ENCODE assay signal across 21 mouse cellular contexts in genomic region chr17:13781948-13782347, GRCm38 (mm10). TPM values are rescaled to one million over a fixed set of nuclear protein-coding genes. Genes with fewer than 3 reads are reported as not detected.
A peak's percentile ranks its signal among the peaks of the same experiment; 100 is the strongest.
DNase-seq lines count a peak whose midpoint lies in the region; ATAC-seq and TF ChIP-seq lines count a peak whose summit lies in the region.
"Had no signal": no experiment of that assay in that cellular context is flagged by ENCODE, and none has a peak within 500 bp of the region (broad histone marks: within the 10 kb centered on the region; RNA-seq: fewer than 3 reads in every experiment).

No protein-coding gene starts in this region.

- ATAC-seq in hindbrain, embryonic 14.5 days (ENCODE audit: low FRiP score): peak; percentile 24; the same call in 1 of the 2 replicates
- no peak for ATAC-seq in hindbrain, embryonic 12.5 days (ENCODE audit: low FRiP score)
- no peak for ATAC-seq in stomach, postnatal 0 days (ENCODE audit: low FRiP score, low TSS enrichment)
- ATAC-seq: CD4-positive, CD25-positive, alpha-beta regulatory T cell, adult 4 months; Patski had no signal

- WGBS in hindbrain, embryonic 14.5 days: 88% methylated on average over 5 of the region's 5 CpGs
- 90% methylated on average over 5 of the region's 5 CpGs for WGBS in hindbrain, embryonic 12.5 days
- 90% methylated on average over 5 of the region's 5 CpGs for WGBS in stomach, postnatal 0 days

- H3K4me1 ChIP-seq in hindbrain, embryonic 14.5 days (replicated peaks; ENCODE audit: control insufficient read depth, insufficient read depth, low read length): no peaks in the 10 kb centered on the region
- no peaks in the 10 kb centered on the region; the same call in 1 of the 2 replicates for H3K4me1 ChIP-seq in hindbrain, embryonic 12.5 days
- no peaks in the 10 kb centered on the region for H3K4me1 ChIP-seq in stomach, postnatal 0 days (replicated peaks; ENCODE audit: control insufficient read depth, insufficient read depth)
- H3K4me1 ChIP-seq: limb, embryonic 15.5 days; liver, embryonic 15.5 days; midbrain, embryonic 10.5 days had no signal

- no peaks in the 10 kb centered on the region for H3K9me3 ChIP-seq in hindbrain, embryonic 14.5 days (ENCODE audit: control insufficient read depth, low read length)
- H3K9me3 ChIP-seq in hindbrain, embryonic 12.5 days (replicated peaks): no peaks in the 10 kb centered on the region
- no peaks in the 10 kb centered on the region for H3K9me3 ChIP-seq in stomach, postnatal 0 days (ENCODE audit: control insufficient read depth, low read length)
- H3K9me3 ChIP-seq: limb, embryonic 15.5 days; liver, embryonic 15.5 days; midbrain, embryonic 10.5 days had no signal

- no peak overlapping the region for H3K27ac ChIP-seq in hindbrain, embryonic 14.5 days
- H3K27ac ChIP-seq in hindbrain, embryonic 12.5 days: no peak overlapping the region
- no peak overlapping the region for H3K27ac ChIP-seq in stomach, postnatal 0 days (replicated peaks)
- H3K27ac ChIP-seq: forebrain, embryonic 10.5 days; limb, embryonic 15.5 days; liver, embryonic 15.5 days; macrophage; midbrain, embryonic 10.5 days had no signal

- no peak for TF ChIP-seq POLR2A in brain, embryonic 14.5 days (IDR thresholded peaks at IDR 0.05; ENCODE audit: borderline replicate concordance, extremely low read depth, insufficient read depth, insufficient read length, poor library complexity, severe bottlenecking)

- no peak overlapping the region for H3K4me3 ChIP-seq in hindbrain, embryonic 14.5 days (replicated peaks; ENCODE audit: low read length)
- H3K4me3 ChIP-seq in hindbrain, embryonic 12.5 days: no peak overlapping the region
- H3K4me3 ChIP-seq in stomach, postnatal 0 days (ENCODE audit: low read depth, low read length): no peak overlapping the region
- H3K4me3 ChIP-seq: forebrain, embryonic 10.5 days; limb, embryonic 15.5 days; liver, embryonic 15.5 days; midbrain, embryonic 10.5 days had no signal

- DNase-seq in hindbrain, embryonic 14.5 days (ENCODE audit: low spot score): no peak
- DNase-seq in brain, embryonic 14.5 days (ENCODE audit: low read depth): peak; percentile 65
- peak; percentile 57 to 77 for DNase-seq in cerebellum, adult 18-20 months
- peak; percentile 56 to 63 for DNase-seq in cerebellum, postnatal 25 days
- DNase-seq in B cell, adult 2 months: no peak
- DNase-seq in stomach, postnatal 0 days (ENCODE audit: low spot score): no peak
- DNase-seq: adrenal gland, postnatal 10 days; embryo, embryonic 11 days; gastrocnemius, postnatal 25 days; kidney, adult 2 months; kidney, postnatal 10 days; retina, postnatal 1 day; thymus, postnatal 14 days had no signal

- H3K9ac ChIP-seq in hindbrain, embryonic 14.5 days: no peak overlapping the region
- no peak overlapping the region for H3K9ac ChIP-seq in hindbrain, embryonic 12.5 days
- H3K9ac ChIP-seq in stomach, postnatal 0 days (ENCODE audit: low read length): no peak overlapping the region
- H3K9ac ChIP-seq: limb, embryonic 15.5 days; liver, embryonic 15.5 days had no signal

- TF ChIP-seq CTCF in brain, embryonic 14.5 days (IDR thresholded peaks at IDR 0.05; ENCODE audit: borderline replicate concordance, extremely low read depth, insufficient read depth, insufficient read length): no peak
- no peak for TF ChIP-seq CTCF in stomach, postnatal 0 days (IDR thresholded peaks at IDR 0.05; ENCODE audit: low read depth)

- no peaks in the 10 kb centered on the region for H3K27me3 ChIP-seq in hindbrain, embryonic 14.5 days (ENCODE audit: control insufficient read depth, insufficient read depth, low read length)
- no peaks in the 10 kb centered on the region for H3K27me3 ChIP-seq in hindbrain, embryonic 12.5 days
- H3K27me3 ChIP-seq in stomach, postnatal 0 days (ENCODE audit: control insufficient read depth, insufficient read depth, low read length): no peaks in the 10 kb centered on the region
- H3K27me3 ChIP-seq: limb, embryonic 15.5 days; liver, embryonic 15.5 days; Patski had no signal

- H3K4me2 ChIP-seq in hindbrain, embryonic 14.5 days (replicated peaks): no peak overlapping the region
- H3K4me2 ChIP-seq in hindbrain, embryonic 12.5 days (replicated peaks): no peak overlapping the region
- H3K4me2 ChIP-seq in stomach, postnatal 0 days (replicated peaks; ENCODE audit: low read depth): no peak overlapping the region
- H3K4me2 ChIP-seq: limb, embryonic 15.5 days; liver, embryonic 15.5 days had no signal

- TF ChIP-seq EP300 in stomach, postnatal 0 days (optimal IDR thresholded peaks at IDR 0.05): no peak

- H3K36me3 ChIP-seq in hindbrain, embryonic 14.5 days (replicated peaks; ENCODE audit: control insufficient read depth, insufficient read depth): no peaks in the 10 kb centered on the region
- no peaks in the 10 kb centered on the region for H3K36me3 ChIP-seq in hindbrain, embryonic 12.5 days
- H3K36me3 ChIP-seq in stomach, postnatal 0 days (ENCODE audit: control insufficient read depth, insufficient read depth, low read length): no peaks in the 10 kb centered on the region
- H3K36me3 ChIP-seq: forebrain, embryonic 10.5 days; limb, embryonic 15.5 days; liver, embryonic 15.5 days had no signal

RNA-seq across cellular contexts. Expression of gene Tcte2, which starts 20.3 kb away (rescaled TPM):
- 17.1 and 20.3 TPM in 2 replicates for polyA plus RNA-seq in hindbrain, embryonic 14.5 days (2014; fragmentation: Nextera tagmentation; extraction: Ambion mirVana)
- 13.9 and 17.2 TPM in 2 replicates for polyA plus RNA-seq in hindbrain, embryonic 12.5 days (2016; fragmentation: Nextera tagmentation; extraction: Ambion mirVana)
- polyA plus RNA-seq in brain, embryonic 14.5 days (2012; rRNA removed): 15.3 and 18.4 TPM in 2 replicates
- polyA plus RNA-seq in stomach, postnatal 0 days (2015; fragmentation: Nextera tagmentation; extraction: Ambion mirVana): 3.3 and 3.6 TPM in 2 replicates
- polyA plus RNA-seq: CD4-positive, CD25-positive, alpha-beta regulatory T cell, adult 4 months; macrophage had no signal

RNA-seq across cellular contexts. Expression of gene Afdn, which starts 21.6 kb away (rescaled TPM):
- 117 and 140 TPM in 2 replicates for polyA plus RNA-seq in hindbrain, embryonic 14.5 days (2014; fragmentation: Nextera tagmentation; extraction: Ambion mirVana)
- 153 and 156 TPM in 2 replicates for polyA plus RNA-seq in hindbrain, embryonic 12.5 days (2016; fragmentation: Nextera tagmentation; extraction: Ambion mirVana)
- 103 and 138 TPM in 2 replicates for polyA plus RNA-seq in brain, embryonic 14.5 days (2012; rRNA removed)
- 116 and 118 TPM in 2 replicates for polyA plus RNA-seq in stomach, postnatal 0 days (2015; fragmentation: Nextera tagmentation; extraction: Ambion mirVana)

Comparison
In these comparisons a context has a peak if more than half of its experiments do, and no peak if none do; other contexts are left out.
1. DNase-seq: peak in brain, embryonic 14.5 days (single experiment), cerebellum, adult 18-20 months (2 of 2) and cerebellum, postnatal 25 days (2 of 2); none in hindbrain, embryonic 14.5 days (single experiment), B cell, adult 2 months (0 of 2) and stomach, postnatal 0 days (single experiment).